Mouse (Mus musculus) fibroblast of lung, adult 2 months (primary cell): ENCODE measurements around the gene Ube2g1.

Experiments
- DNase-seq: peaks from one replicate; pipeline ENCODE4 v3.0.0-alpha.2; 2011; ENCODE audit warnings: low read depth

The Ube2g1 gene

DNA sequence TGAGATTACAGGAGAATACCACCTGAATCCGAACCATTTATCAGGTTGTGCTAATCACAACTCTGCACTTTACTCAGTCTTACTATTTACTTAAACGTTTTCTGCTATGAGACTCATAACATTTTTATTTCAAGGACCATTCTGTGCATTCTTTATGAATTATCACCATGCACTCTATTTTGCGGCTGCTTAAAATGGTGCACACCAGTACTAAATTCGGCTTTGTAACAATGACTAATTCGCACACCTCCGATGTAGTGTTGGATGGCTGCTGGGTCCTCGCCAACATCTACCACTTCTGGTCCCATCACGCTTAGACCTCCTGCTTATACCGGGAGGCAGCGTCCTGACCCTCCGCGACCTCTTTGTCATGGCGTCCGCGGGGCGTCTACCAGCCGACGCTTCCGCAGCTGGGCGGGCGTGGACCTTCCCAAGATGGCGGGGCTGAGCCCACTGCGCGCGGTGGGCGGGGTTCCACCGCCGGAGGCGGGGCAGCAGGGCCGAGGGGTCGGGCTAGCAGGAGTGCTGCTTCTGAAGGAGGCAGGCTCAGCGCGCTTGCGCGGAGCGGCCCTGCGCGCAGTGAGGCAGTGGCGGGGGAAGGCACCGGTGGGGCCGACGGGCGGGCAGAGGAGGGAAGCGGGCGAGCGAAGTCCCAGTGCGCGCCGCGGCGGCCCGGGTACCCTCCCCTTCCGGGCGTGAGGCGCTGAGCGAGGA is at the start of gene Ube2g1:
Gene Ube2g1 (plus strand): TSS at position 590 of the 714 bp plus-strand sequence.
- DNase-seq: peak; percentile 96

DNA sequence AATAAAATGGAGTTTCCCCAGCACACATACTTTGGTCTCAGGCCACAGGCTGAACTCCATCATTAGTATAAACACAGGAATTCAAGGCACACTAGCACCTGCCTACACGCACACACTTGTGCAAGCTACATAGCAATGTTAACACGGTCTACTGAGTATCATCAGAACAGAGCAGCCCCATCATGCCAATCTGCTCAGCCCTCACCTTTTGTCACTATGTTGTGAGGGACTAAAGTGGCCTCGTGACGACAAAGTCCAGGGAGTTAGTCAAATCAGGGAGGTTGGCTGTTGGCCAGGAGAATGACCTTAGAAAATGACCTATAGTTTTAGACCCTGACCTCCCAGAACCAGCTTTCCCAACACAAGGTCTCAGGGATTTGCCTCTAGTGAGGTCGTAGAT is 48.9 kb upstream of the Ube2g1 start:
- no peak for DNase-seq

GRCm38 (mm10) chr11:72560661-72561060 is 46.4 kb upstream of the Ube2g1 start:
- DNase-seq: no peak

GRCm38 (mm10) chr11:72564232-72564807 is 42.8 kb upstream of the Ube2g1 start:
- DNase-seq: peak; percentile 39

DNA sequence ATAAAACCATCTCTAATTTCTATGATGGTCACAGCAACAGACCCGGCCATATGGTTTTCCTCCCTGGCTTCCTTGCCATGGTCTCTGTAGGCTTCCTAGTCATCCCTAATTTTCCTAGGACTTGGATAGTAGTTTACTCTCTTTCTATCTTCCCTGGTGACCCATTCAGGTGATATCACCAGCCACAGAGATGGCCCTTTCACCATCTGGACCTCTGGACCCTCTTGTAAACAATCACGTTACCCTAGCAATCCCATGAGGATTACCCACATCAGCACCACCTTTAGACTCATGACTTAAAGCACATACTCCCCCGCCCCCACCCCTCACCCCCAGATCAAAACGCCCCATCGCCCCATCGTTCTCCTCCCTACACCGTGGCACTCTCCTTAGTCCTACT is 40.8 kb upstream of the Ube2g1 start:
- DNase-seq: no peak

DNA sequence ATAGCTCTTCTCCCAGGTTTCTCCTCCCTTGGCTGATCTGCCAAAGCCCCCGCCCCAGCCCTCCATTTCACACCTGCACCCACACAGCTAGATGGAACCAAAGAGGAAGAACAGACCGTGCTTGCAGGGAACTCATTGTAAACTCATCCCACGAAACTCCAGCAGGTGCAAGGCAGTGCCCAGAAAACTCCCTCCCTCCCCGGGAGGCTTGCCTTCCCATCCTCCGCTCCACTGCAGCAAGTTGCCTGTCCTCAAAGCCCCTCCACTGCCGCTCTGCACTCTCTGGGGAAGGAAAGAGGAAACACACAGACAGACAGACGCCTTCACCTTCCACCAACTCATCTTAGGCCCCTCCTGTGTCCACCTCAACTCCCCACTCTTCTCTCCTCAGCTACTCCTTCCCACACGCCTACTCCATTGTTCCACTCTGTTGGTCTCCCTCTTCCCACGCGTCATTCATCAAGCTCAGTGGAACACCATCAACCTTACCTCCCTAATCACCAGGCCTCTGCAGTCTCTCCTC is 40.2 kb upstream of the Ube2g1 start:
- no peak for DNase-seq

DNA sequence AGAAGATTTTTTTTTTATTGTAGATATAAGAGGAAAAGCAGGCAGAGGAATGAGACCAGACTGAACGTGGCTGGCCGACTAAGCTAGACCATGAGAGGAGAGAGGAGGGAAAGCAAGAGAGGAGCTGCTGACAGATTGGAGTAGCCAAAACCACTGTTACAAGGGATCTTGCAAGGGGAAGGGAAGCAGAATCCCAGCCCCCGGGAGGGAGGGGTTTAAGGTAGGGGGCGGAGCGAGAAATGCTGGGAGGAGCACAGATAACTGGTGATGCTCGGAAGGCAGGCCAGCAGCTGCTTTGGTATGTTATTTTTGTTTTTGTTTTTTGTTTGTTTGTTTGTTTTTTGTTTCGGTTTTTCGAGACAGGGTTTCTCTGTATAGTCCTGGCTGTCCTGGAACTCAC is 38.0 kb upstream of the Ube2g1 start:
- DNase-seq: no peak

DNA sequence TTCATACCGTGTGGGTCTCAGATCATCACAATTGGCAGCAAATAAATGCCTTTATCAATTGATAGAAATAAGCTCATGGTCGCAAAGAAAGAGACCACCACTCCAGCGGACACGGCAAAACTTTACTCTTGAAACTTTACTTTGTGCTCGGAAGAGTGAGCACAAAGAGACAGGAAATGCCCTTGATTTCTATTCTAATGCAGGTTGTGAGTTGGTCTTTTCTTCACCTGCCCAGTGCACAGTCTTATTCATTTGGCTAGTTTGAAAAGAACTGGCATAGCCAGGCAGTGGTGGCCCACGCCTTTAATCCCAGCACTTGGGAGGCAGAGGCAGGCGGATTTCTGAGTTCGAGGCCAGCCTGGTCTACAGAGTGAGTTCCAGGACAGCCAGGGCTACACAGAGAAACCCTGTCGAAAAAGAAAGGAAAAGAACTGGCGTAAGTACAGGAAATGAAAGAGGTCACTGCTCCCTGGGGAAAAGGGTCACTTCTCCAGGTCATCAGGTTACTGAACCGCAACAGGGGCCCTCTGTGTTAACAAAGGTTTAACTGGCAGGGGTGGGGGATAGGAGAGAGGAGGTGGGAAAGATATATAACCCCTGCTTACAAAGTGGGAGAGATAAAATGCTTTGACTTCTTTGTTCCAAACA is 37.3 kb upstream of the Ube2g1 start:
- no peak for DNase-seq

DNA sequence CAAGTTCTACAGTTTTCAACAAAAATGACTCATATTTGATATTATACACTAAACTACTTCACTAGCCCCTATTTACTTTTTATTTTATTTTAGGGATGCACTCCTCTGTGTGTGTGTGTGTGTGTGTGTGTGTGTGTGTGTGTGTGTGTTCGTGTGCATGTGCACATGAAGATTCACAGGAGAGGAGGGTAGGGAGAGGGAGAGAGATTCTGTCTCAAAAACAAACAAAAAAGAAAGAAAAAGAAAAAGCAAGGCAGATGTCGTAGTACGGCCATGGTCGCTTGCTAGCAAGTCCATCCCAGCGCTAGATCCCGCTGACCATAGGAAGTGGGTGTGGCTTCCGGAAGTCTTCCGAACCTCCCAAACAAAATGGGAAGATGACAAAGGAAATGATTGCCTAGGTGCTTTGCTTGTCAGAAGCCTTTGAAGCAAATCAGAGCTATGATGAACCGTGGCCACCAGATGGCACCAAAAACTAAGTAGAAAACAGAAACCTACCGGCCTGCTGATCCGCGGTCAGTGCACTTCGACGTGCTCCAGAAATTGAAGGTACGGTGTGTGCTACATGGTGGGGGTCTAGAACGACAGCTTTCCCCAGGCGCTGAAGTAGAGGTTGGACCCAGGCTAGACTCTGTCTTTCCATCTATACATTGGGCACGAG is 36.6 kb upstream of the Ube2g1 start:
- peak; percentile 50 for DNase-seq

DNA sequence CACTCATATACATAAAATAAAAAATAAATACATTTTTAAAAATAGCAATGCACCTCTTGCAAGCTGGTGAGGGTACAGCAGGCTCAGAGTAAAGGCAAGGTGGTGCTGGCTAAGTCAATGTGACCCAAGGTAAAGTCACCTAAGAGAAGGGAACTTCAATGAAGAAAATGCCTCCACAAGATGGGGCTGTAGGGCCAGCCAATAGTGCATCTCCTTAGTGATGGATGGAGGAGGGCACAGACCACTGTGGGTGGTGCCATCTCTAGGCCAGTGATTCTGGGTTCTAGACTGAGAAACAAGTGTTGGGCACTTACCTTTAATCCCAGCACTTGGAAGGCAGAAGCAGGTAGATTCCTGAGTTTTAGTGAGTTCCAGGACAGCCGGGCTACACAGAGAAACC is 33.3 kb upstream of the Ube2g1 start:
- DNase-seq: no peak

DNA sequence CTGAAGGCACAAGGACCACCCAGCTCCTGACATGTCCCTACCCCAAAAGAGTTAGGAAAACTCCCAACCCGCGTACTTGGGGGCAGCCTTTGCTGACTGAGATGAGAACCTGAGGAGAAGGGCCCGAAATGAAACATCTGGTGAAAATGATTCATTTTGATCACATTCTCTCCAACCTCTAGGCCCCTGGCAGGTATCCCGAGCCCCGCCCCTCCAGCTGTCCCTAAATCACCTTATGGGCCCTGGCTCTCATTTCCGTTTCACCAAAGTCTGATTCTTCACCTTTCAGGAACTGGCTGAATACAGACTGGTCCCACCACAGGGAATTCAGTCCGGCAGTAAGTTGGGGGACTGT is 31.0 kb upstream of the Ube2g1 start:
- DNase-seq: no peak

DNA sequence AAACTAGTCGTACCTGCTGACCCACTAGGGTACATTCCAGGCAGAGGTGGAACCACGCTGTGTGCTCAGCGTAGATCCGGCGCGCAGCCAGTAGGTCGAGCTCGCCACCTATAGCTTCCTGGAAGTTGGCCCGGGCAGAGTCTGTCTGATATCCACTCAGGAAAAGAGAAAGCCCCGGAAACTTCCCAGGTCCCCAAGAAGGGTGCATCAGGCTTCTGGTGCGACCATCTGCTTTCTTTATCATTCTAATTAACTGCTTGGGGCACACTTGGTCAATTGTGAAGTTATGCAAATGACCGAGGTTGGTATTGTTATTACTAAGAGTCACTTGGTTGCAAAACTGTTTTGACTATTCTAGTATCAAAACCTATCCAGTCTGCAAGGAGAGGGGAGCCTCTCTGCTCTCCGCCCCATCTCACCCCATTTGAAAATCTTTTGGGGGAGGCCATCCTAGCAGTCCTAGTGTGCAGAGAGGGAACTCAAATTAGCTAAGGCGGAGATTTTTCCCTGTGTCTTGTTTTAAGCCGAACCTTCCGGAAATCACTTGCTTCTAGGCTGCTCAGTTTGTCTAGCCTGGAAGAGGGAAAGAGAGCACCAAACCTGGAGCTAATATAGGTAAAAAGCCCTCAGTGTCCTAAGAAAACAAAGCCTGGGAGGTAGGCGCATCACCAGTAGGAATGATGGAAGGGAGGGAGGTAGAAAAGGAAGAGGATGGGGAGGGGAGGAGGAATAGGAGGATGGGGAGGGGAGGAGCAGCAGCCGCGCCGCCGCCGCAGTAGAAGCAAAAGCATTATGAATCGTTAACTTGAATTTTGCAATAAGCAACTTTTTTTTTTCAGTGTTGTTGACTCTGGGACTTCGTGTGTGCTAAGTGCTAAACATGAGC is 30.4 kb upstream of the Ube2g1 start:
- DNase-seq: no peak

DNA sequence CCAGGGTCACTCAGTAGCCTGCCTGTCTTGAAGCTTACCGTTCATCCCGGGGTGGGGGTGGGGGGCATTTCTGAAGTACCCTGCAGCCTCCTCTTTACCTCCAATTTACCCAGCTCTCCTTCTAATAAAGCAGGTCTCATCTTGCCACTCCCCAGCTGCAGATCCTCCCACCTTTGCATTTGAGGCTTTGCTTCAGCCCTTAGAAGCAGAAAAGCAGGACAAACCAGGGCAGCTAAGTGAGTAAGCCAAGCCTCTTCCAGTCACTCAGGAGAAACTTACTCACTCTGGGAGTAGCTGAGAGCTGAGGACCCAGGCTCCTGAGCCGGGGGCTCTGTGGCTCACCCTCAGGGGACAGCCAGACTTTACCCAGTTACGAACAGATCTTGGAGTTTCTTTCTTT is 28.6 kb upstream of the Ube2g1 start:
- DNase-seq: no peak

GRCm38 (mm10) chr11:72581609-72582447 is 25.3 kb upstream of the Ube2g1 start:
- DNase-seq: no peak

- no peak for DNase-seq
These were observed 24.7 kb upstream of the Ube2g1 start for GRCm38 (mm10) chr11:72582448-72582705.

DNA sequence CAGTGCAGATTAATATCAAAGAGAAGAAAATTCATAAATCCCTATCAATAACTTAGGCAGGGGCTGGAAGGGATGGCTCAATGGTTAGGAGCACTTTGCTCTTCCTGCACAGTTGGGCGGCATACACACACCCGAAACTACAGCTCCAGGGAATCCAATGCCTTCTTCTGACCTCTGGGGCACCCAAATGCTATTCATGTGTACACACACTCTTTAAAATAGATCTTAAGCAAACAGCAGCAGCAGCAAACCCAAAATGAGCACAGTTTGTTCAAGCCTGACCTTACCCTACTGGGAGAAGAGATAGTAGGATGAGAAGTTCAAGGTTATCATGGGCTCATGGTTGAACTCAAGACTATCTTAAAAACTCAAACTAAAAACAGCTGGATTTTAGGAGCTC is 24.0 kb upstream of the Ube2g1 start:
- DNase-seq: no peak

GRCm38 (mm10) chr11:72586570-72586969 is 20.5 kb upstream of the Ube2g1 start:
- no peak for DNase-seq

GRCm38 (mm10) chr11:72587537-72588233 is 19.4 kb upstream of the Ube2g1 start:
- no peak for DNase-seq

GRCm38 (mm10) chr11:72595010-72595737 is 11.9 kb upstream of the Ube2g1 start:
- peak; percentile 23 for DNase-seq

GRCm38 (mm10) chr11:72597780-72598179 is 9.3 kb upstream of the Ube2g1 start:
- no peak for DNase-seq
